ENCODE assay signal across 10 mouse cellular contexts in genomic region chr12:112985346-112985745, GRCm38 (mm10). TPM values are rescaled to one million over a fixed set of nuclear protein-coding genes. Genes with fewer than 3 reads are reported as not detected.
DNase-seq lines count a peak whose midpoint lies in the region; ATAC-seq and TF ChIP-seq lines count a peak whose summit lies in the region.
"Had no signal": no experiment of that assay in that cellular context is flagged by ENCODE, and none has a peak within 500 bp of the region (broad histone marks: within the 10 kb centered on the region; RNA-seq: fewer than 3 reads in every experiment).

No protein-coding gene starts in this region.

- peak; percentile 38 for TF ChIP-seq CTCF in heart, postnatal 0 days (IDR thresholded peaks at IDR 0.05; ENCODE audit: low read depth)
- 0 out of 2 replicates have a peak, but pooled peaks have one; percentile 27 for TF ChIP-seq CTCF in thymus, adult 2 months (IDR thresholded peaks at IDR 0.05; ENCODE audit: borderline replicate concordance, control insufficient read depth, extremely low read depth, insufficient read depth, low read length, poor library complexity)

- H3K9me3 ChIP-seq in heart, postnatal 0 days (replicated peaks; ENCODE audit: control insufficient read depth, low read length): no peaks in the 10 kb centered on the region
- H3K9me3 ChIP-seq: megakaryocyte, embryonic 14.5 days had no signal

- H3K27me3 ChIP-seq in heart, postnatal 0 days (ENCODE audit: control insufficient read depth, insufficient read depth, low read length): no peaks in the 10 kb centered on the region
- H3K27me3 ChIP-seq in thymus, adult 2 months (ENCODE audit: control insufficient read depth, insufficient read depth, low read length): no peaks in the 10 kb centered on the region
- H3K27me3 ChIP-seq: megakaryocyte, embryonic 14.5 days had no signal

- no peak overlapping the region for H3K4me3 ChIP-seq in heart, postnatal 0 days (ENCODE audit: low read depth, low read length)
- no peak overlapping the region for H3K4me3 ChIP-seq in thymus, adult 2 months (ENCODE audit: control insufficient read depth, insufficient read depth, low read length)
- H3K4me3 ChIP-seq: megakaryocyte, embryonic 14.5 days had no signal

- intact Hi-C loops in heart, postnatal 25 days (cut with DNase I): no loop called here

- H3K4me2 ChIP-seq in heart, postnatal 0 days (ENCODE audit: low read depth, low read length): no peak overlapping the region

- peaks cover 52% of the 10 kb centered on the region for H3K36me3 ChIP-seq in heart, postnatal 0 days (replicated peaks; ENCODE audit: control insufficient read depth, insufficient read depth, low read length)
- peaks cover 36% of the 10 kb centered on the region for H3K36me3 ChIP-seq in thymus, adult 2 months (ENCODE audit: control insufficient read depth, insufficient read depth, low read length)

- no peak for DNase-seq in heart, postnatal 0 days (ENCODE audit: low spot score)
- no peak for DNase-seq in heart, postnatal 25 days (ENCODE audit: low spot score)
- DNase-seq in thymus, adult 2 months: peak; percentile 45
- no peak for DNase-seq in thymus, adult 18-20 months
- peak; percentile 52 for DNase-seq in thymus, postnatal 4 days
- no peak for DNase-seq in urinary bladder, adult 18-20 months (ENCODE audit: low spot score in 2 of 2)
- DNase-seq in urinary bladder, adult 2 months (ENCODE audit: low spot score): no peak
- DNase-seq: kidney, adult 18-20 months had no signal

- WGBS in heart, postnatal 0 days: 95% methylated on average over 6 of the region's 6 CpGs
- 95% methylated on average over 6 of the region's 6 CpGs for WGBS in thymus, adult 2 months

- no peak for TF ChIP-seq EP300 in heart, postnatal 0 days (IDR thresholded peaks at IDR 0.05; ENCODE audit: low read depth)

- H3K9ac ChIP-seq in heart, postnatal 0 days (replicated peaks; ENCODE audit: low read depth, low read length): no peak overlapping the region

- ATAC-seq in heart, postnatal 0 days (ENCODE audit: insufficient read depth, low read depth): no peak
- ATAC-seq in inflammation-experienced regulatory T-cells, adult 6 months: peak; percentile 68

- H3K27ac ChIP-seq in heart, postnatal 0 days (ENCODE audit: low read depth): no peak overlapping the region
- H3K27ac ChIP-seq in thymus, adult 2 months (ENCODE audit: control insufficient read depth, insufficient read depth, low read length): no peak overlapping the region

- no peak for TF ChIP-seq POLR2A in thymus, adult 2 months (IDR thresholded peaks at IDR 0.05; ENCODE audit: control insufficient read depth, extremely low read depth, insufficient read depth, low read length, poor library complexity)

- H3K4me1 ChIP-seq in heart, postnatal 0 days (ENCODE audit: control insufficient read depth, insufficient read depth): no peaks in the 10 kb centered on the region
- H3K4me1 ChIP-seq in thymus, adult 2 months (replicated peaks; ENCODE audit: control insufficient read depth, insufficient read depth, low read length): no peaks in the 10 kb centered on the region

RNA-seq across cellular contexts. Expression of gene Btbd6, which starts 9.1 kb away (rescaled TPM):
- 62.7 and 70.2 TPM in 2 replicates for total RNA-seq in heart, postnatal 0 days (2014; rRNA removed; ENCODE audit: low replicate concordance)
- 20.4 and 21.6 TPM in 2 replicates for polyA plus RNA-seq in heart, postnatal 0 days (2015; fragmentation: Nextera tagmentation; extraction: Ambion mirVana)
- total RNA-seq in heart, postnatal 25 days (2021): 10 to 100 TPM; 21.0 to 21.9 TPM
- polyA plus RNA-seq in thymus, adult 2 months (2012; rRNA removed): 69.7 and 87.6 TPM in 2 replicates
- 1 to 10 TPM; 7.2 to 8.8 (median 7.3) TPM for polyA plus RNA-seq in inflammation-experienced regulatory T-cells, adult 6 months (2017; shearing (Covaris generic))
- polyA plus RNA-seq in urinary bladder, adult 2 months (2012; rRNA removed): 23.9 and 26.8 TPM in 2 replicates

RNA-seq across cellular contexts. Expression of gene Brf1, which starts 15.2 kb away (rescaled TPM):
- 26.0 and 51.9 TPM in 2 replicates for total RNA-seq in heart, postnatal 0 days (2014; rRNA removed; ENCODE audit: low replicate concordance)
- 24.5 TPM in 2 replicates for polyA plus RNA-seq in heart, postnatal 0 days (2015; fragmentation: Nextera tagmentation; extraction: Ambion mirVana)
- 10 to 100 TPM; 23.5 to 25.1 TPM for total RNA-seq in heart, postnatal 25 days (2021)
- polyA plus RNA-seq in thymus, adult 2 months (2012; rRNA removed): 247 and 304 TPM in 2 replicates
- polyA plus RNA-seq in inflammation-experienced regulatory T-cells, adult 6 months (2017; shearing (Covaris generic)): 10 to 100 TPM; 20.2 to 32.0 (median 30.5) TPM
- 69.1 and 82.7 TPM in 2 replicates for polyA plus RNA-seq in urinary bladder, adult 2 months (2012; rRNA removed)

RNA-seq across cellular contexts. Expression of gene Pacs2, which starts 29.0 kb away (rescaled TPM):
- total RNA-seq in heart, postnatal 0 days (2014; rRNA removed; ENCODE audit: low replicate concordance): 20.4 and 38.5 TPM in 2 replicates
- 4.3 and 5.1 TPM in 2 replicates for polyA plus RNA-seq in heart, postnatal 0 days (2015; fragmentation: Nextera tagmentation; extraction: Ambion mirVana)
- total RNA-seq in heart, postnatal 25 days (2021): 10 to 100 TPM; 35.5 to 35.9 TPM
- polyA plus RNA-seq in thymus, adult 2 months (2012; rRNA removed): 60.3 and 66.6 TPM in 2 replicates
- 1 to 10 TPM; 5.0 to 8.6 (median 6.8) TPM for polyA plus RNA-seq in inflammation-experienced regulatory T-cells, adult 6 months (2017; shearing (Covaris generic))
- 38.9 and 40.9 TPM in 2 replicates for polyA plus RNA-seq in urinary bladder, adult 2 months (2012; rRNA removed)

RNA-seq across cellular contexts. Expression of gene Nudt14, which starts 43.4 kb away (rescaled TPM):
- total RNA-seq in heart, postnatal 0 days (2014; rRNA removed; ENCODE audit: low replicate concordance): 13.5 and 33.9 TPM in 2 replicates
- 28.2 and 33.2 TPM in 2 replicates for polyA plus RNA-seq in heart, postnatal 0 days (2015; fragmentation: Nextera tagmentation; extraction: Ambion mirVana)
- total RNA-seq in heart, postnatal 25 days (2021): 1 to 10 TPM; 4.4 to 5.7 TPM
- polyA plus RNA-seq in thymus, adult 2 months (2012; rRNA removed): 58.8 and 59.6 TPM in 2 replicates
- polyA plus RNA-seq in inflammation-experienced regulatory T-cells, adult 6 months (2017; shearing (Covaris generic)): 10 to 100 TPM; 33.0 to 42.6 (median 40.7) TPM
- polyA plus RNA-seq in urinary bladder, adult 2 months (2012; rRNA removed): 42.4 and 54.6 TPM in 2 replicates

RNA-seq across cellular contexts. Expression of gene Jag2, which starts 55.8 kb away (rescaled TPM):
- 22.7 and 58.5 TPM in 2 replicates for total RNA-seq in heart, postnatal 0 days (2014; rRNA removed; ENCODE audit: low replicate concordance)
- 1.8 and 3.3 TPM in 2 replicates for polyA plus RNA-seq in heart, postnatal 0 days (2015; fragmentation: Nextera tagmentation; extraction: Ambion mirVana)
- total RNA-seq in heart, postnatal 25 days (2021): 10 to 100 TPM; 22.4 to 34.7 TPM
- 58.7 and 61.5 TPM in 2 replicates for polyA plus RNA-seq in thymus, adult 2 months (2012; rRNA removed)
- polyA plus RNA-seq in inflammation-experienced regulatory T-cells, adult 6 months (2017; shearing (Covaris generic)): under 1 TPM; 0.39 to 0.59 (median 0.50) TPM
- 42.7 and 62.7 TPM in 2 replicates for polyA plus RNA-seq in urinary bladder, adult 2 months (2012; rRNA removed)

Comparison
In these comparisons a context has a peak if more than half of its experiments do, and no peak if none do; other contexts are left out.
1. DNase-seq: peak in thymus, adult 2 months (single experiment) and thymus, postnatal 4 days (single experiment); none in heart, postnatal 0 days (single experiment), heart, postnatal 25 days (single experiment), thymus, adult 18-20 months (0 of 2), urinary bladder, adult 18-20 months (0 of 2) and urinary bladder, adult 2 months (single experiment).